Mouse (Mus musculus): ENCODE measurements around the gene Rtraf.

- TF ChIP-seq CTCF (IDR thresholded peaks at IDR 0.05) (no peak), EP300 (IDR thresholded peaks at IDR 0.05) (no peak)
These were observed 26.9 kb downstream of the Rtraf start for GRCm38 (mm10) chr14:19796541-19797304.

Measured in lung, postnatal 0 days (tissue).